Mouse (Mus musculus): ENCODE measurements around the gene Dhx30.
"Not testable (repeated sequence)": the region's sequence is repeated elsewhere in the genome, so short reads cannot be mapped to it uniquely, and the experiment has no call there.

Gene Dhx30

DNA sequence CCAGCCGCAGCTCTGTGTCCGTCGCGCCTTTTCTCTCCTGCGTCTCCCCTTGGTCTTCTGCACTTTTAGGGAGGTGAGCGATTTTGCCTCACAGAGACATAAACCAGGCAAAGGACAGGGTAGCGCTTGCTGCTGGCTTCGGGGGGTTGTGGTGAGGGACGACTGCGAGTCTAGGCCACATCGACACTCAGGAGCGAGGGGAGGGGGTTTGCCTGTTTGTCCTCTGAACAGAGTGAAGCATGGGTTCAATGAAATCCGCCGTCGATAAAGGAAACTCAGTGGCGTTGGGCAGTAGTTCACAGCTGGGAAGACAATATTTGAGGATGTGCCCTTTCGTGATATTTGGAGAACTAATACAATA, at the start of gene Dhx30:
TSS of gene Dhx30 (minus strand) at position 52 of the 361 bp plus-strand sequence.
- DNase-seq (ENCODE audit: low spot score): no peak

DNA sequence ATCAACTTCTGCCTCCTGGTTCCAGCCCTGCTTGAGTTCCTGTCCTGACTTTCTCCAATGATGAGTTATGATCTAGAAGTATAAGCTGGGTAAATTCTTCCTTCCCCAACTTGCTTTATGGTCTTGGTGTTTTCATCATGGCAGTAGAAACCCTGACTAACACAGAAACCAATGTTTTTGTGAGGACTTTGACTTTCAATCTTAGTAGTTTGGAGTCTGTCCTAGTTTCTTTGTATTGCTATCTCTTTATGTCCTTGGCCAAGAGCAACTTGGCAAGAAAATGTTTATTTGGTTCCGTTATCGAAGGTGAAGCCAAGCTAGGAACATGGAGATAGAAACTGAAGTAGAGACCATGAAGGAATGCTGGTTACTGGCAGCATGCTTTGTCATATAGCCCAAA, 45.4 kb upstream of the Dhx30 start:
- no peak for DNase-seq (ENCODE audit: low spot score)

DNA sequence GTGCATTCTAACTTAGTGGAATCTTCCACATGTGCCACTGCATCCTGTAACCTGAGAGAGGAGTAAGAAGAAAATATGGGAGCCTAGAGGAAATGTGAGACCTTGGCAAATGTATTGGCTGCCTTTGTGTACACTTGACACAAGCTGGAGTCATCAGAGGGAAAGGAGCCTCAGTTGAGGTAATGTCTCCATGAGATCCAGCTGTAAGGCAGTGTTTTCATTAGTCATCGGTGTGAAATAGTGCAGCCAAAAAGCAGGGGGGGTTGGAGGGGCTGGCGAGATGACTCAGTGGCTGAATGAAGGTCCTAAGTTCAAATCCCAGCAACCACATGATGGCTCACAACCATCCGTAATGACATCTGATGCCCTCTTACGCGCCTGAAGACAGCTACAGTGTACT, 44.8 kb upstream of the Dhx30 start:
- peak; percentile 21 for DNase-seq (ENCODE audit: low spot score)

DNA sequence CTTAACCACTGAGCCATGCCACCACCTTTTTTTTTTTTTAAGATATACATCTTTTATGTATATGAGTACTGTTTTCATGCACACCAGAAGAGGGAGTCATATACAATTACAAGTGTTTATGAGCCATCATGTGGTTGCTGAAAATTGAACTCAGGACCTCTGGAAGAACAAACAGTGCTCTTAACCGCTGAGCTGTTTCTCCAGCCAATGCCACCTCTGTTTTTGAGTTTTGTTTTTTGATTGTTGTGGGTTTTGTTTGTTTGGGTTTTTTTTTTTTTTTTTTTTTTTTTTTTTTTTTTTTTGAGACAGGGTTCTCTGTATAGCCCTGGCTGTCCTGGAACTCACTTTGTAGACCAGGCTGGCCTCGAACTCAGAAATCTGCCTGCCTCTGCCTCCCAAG, 42.9 kb upstream of the Dhx30 start:
- not testable (repeated sequence) for DNase-seq (ENCODE audit: low spot score)

DNA sequence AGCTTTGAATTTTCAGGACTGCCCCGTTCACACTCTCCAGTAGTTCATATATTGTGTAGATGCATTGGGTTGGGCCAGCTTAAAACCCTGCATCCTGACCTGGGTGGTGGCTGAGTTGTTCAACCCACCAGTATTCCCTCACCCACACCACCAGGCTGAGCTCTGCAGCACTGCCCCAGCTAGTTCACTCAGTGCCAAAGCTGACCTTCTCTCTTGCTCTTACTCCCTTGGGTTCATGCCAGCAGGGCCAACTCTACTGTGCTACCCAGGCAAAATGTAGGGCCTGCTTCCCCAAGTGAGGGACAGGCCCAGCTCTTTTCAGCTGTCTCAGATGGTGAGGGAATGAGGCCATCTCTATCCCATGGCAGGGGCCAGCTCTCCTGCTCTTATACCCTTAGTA, 41.4 kb upstream of the Dhx30 start:
- DNase-seq (ENCODE audit: low spot score): peak; percentile 53

DNA sequence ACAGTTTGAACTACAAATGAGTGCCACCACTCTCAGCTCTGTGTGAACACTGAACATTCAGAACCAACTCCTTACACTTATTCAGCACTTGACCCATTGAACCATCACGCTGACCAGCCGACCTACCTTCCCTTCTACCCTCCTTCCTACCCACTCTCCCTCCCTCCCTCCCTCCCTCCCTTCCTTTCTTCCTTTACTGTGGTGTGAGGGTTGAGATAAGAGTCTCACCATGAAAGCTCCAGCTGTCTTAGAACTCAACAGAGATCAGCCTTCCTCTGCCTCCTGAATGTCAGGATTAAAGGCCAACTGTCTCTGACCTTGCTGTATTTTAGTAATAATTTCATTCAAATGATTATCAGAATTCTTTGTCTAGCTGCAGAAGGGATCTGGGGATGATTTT, 31.0 kb upstream of the Dhx30 start:
- DNase-seq (ENCODE audit: low spot score): no peak

DNA sequence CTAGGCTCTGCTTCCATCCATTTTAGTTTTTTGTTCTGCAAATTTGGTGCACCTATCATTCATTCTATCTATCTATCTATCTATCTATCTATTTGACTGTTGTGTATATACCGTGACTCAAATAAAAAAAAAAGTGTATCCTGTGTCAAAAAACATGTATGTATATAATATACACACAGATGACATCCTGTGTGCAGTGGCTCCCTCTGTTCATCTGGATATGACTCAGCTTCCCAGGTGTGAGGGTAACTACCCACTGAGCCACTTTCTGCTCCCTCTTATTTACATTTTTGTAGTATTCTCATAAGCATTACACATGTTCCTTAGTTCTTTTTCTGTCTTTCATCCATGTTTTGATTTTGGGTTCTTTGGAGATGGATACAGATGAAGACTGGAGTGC, 24.5 kb upstream of the Dhx30 start:
- DNase-seq (ENCODE audit: low spot score): no peak

DNA sequence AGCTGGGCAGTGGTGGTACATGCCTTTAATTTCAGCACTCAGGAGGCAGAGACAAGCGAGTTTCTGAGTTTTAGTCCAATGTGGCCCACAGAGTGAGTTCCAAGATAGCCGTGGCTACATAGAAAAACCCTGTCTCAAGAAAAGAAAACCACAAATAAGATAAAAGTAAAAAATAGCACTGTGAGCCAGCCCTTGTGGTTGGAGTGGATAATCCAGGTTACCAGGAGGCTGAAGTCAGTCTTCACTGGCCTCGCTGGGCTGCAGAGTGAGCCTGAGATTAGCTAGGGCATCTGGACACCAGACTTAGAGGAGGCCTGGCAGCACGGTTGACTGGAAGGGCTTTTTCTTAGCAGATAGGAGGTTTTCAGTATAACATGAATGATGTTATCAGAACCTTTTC, 21.5 kb upstream of the Dhx30 start:
- no peak for DNase-seq (ENCODE audit: low spot score)

DNA sequence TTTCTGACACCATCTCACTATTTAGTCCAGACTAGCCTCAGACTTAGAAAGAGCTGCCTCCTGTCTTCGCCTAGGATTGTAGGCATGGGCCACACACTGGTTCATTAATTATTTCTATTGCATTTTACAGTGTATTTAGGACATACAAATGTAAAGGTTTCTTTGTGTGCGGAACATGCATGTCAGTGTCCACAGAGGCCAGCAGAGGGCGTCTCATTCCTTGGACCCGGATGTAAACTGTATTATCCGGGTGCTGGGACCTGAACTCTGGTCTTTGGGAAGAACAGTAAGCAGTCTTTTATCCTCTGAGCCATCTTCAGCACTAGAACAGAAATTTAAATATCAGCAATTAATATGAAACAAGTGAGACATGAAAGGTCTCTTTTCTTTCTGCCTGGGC, 16.5 kb upstream of the Dhx30 start:
- no peak for DNase-seq (ENCODE audit: low spot score)

DNA sequence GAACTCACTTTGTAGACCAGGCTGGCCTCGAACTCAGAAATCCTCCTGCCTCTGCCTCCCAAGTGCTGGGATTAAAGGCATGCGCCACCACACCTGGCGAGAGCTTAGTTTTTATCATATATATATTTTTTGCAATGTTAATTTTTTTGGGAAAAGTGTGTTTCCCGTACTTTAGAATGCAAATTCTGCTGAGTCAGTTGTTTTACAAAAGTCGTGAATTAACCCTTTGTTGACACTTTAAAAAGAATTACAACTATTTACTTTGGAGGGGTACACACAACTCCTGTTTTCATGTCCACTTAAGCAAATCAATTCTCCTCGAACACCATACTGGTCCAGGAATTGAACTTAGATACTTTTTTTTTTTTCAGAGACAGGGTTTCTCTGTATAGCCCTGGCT, 15.3 kb upstream of the Dhx30 start:
- DNase-seq (ENCODE audit: low spot score): no peak

DNA sequence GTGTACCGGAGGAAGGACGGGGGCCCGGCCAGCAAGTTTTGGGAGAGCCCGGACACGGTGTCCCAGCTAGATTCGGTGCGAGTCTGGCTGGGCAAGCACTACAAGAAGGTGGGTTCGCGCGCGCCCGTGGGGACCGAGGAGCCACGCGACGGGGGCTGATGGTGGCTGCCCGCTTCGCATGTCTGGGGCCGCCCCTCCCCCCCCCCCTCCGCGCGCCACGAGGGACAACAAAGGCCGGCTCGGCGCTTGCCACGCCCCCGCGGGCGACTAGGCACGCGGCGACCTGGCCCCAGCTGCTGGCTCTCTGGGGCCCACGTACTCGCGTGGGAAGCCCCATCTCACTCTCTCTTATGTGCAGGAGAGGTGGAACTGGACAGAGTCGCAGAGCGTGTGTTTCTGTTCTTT, 14.6 kb upstream of the Dhx30 start:
- peak; percentile 43 for DNase-seq (ENCODE audit: low spot score)

DNA sequence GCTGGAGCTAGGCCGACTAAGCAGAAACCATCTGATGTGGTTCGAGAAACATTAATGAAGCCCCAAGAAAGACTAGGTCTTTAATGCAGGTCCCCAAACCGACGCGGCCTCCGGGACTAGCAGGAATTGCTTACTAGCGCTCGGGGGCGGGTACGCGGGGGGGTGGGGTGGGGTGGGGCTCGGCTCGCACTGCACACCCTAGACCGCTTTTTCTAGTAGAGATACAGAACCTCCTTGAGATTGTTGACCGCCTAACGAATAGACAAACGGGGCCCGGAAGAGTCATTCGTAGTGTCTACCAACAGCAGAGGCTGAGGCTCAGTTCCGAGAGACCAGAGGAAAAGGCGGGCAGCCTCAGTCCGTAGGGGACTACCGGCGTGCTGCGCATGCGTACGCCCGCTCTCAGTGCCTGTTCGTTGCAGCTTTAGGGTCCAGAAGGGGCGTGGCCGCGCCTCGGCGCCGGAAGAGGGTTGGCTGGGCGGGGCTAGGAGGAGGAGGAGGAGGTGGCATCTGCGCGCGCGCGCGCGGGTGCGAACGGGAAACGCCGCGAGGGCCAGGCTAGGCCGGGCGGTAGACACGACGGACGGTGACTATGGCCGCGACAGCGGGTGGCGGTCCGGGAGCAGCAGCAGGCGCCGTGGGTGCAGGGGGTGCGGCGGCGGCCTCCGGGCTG, 14.0 kb upstream of the Dhx30 start:
- peak; percentile 97 for DNase-seq (ENCODE audit: low spot score)

DNA sequence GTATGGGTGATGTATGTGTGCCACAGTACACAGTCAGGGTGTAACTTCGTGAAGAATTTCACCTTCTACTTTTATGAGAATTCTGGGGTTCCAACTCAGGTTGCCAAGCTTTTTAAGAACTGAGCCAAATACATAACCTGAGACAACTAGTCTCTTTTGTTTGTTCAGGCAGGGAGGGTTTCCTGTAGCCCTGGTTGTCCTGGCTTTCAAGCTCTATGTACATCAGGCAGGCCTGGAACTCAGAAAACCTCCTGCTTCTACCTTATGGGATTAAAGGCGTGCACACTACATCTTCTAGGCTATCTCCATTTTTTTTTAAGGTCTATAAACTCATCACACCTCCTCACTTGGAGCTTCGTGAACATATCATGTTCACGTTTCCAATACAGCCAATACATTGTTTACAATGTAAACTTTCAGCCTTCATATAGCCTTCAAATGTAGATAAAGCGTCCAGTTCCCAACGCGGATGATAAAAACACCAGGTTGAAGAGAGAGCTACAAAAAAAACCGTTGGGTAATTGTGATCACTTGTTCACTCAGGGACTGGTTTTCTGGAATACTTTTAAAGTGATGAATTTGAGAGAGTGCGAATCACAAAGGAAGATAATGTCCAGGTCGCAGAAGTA, 13.4 kb upstream of the Dhx30 start:
- DNase-seq (ENCODE audit: low spot score): no peak

DNA sequence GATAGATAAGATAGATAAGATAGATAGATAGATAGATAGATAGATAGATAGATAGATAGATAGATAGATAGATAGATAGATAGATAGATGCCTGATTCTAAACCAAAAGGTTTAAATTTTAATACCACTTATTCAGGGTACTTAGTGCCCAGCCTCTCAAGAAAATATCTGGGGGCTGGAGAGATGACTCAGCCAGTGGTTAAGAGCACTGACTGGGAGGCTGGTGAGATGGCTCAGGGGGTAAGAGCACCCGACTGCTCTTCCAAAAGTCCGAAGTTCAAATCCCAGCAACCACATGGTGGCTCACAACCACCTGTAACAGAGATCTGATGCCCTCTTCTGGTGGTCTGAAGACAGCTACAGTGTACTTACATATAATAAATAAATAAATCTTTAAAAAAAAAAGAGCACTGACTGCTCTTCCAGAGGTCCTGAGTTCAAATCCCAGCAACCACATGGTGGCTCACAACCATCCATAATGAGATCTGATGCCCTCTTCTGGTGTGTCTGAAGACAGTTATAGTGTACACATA, 6.4 kb upstream of the Dhx30 start:
- DNase-seq (ENCODE audit: low spot score): not testable (repeated sequence)

DNA sequence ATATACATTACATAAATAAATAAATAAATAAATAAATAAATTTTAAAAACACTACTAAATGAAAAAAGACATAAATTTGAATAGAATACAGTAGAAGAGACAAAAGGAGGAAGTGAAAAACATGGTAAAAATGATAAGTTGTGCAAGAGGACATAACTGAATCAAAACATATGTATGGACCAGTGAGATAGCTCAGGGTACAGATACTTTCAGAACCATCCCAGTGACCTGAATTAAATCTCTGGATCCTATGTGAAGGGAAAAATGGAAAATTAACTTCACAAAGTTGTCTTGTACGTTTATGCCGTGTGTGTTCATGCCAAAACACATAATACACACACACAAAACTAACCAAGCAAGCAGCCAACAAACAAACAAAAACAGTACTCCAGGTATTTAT, 5.7 kb upstream of the Dhx30 start:
- no peak for DNase-seq (ENCODE audit: low spot score)

DNA sequence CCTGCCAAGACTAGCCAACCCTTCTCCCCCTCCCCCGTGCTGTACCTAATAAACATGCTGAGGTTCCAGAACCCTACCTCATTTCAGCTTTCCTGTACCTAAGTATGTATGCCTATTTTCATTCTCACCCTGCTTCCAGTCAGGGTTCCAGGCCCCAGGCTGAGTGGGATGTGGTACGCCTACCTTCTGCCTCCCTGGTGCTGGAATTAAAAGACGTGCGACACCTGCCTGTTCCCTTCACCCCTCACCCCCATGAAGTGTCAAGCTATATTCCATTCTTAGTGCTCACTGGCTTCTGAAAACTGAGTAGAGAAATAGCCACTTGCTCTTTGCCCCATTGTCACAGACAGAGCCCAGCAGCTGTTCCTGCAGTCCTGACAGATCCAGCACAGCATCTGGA, 3.8 kb upstream of the Dhx30 start:
- DNase-seq (ENCODE audit: low spot score): peak; percentile 28

DNA sequence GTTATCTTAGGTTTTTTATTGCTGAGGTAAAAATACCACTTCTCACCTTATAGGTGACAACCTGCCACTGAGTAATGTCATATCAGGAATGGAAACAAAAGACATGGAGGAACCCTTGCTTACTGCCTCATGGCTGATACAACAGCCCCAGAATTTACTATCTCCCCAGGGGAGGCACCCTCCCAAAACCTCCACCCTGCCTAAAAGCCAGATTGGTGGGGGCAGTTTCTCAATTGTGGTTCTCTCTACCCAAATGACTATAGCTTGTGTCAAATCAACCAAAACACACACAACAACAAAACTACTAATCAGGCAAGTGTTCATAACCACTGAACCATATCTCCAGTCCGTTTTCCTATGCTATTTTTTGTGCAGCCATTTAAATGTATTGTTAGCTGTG, 619 bp upstream of the Dhx30 start:
- peak; percentile 15 for DNase-seq (ENCODE audit: low spot score)

DNA sequence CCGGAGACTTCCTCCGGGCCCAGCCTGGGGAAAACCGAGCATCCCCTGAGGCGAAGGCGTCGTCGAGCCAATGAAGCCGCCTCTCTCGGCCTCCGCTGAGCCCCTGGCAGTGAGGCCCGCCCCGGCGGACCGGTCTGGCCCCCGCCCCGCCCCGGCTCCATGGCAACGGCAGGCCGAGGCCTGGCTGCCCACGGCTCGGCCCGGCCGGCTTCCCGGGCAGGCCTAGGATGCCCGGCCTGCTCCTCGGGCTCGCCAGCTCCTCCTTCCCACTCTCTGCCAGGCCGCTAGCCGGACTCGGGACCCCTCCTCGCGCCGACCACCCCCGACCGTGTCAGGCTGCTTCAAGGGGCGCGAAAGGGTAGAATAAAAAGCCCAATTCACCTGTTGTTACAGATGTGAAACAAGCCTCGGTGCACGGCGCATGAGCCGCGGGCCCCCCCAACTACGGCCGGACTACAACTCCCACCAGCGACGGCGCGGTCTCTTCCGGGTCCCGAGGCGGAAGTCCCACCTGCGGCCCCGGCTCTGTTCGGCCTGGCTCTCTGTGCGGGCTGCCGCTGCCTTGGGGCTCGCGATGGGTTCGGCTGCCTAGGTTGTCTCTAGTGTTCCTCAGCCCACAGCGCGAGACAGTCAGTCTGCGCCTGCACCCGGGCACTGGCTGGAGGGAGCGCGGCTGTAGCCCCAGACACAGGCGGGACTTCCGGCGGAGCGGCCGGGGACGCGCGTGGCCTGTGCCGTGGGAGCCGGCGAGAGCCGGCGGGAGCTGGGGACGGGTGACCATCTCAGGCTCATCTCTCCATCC, 452 bp downstream of the Dhx30 start, which contains the start of gene Smarcc1:
TSS of gene Smarcc1 (plus strand) at position 732 of the 802 bp plus-strand sequence.
- peak; percentile 85 for DNase-seq (ENCODE audit: low spot score)

DNA sequence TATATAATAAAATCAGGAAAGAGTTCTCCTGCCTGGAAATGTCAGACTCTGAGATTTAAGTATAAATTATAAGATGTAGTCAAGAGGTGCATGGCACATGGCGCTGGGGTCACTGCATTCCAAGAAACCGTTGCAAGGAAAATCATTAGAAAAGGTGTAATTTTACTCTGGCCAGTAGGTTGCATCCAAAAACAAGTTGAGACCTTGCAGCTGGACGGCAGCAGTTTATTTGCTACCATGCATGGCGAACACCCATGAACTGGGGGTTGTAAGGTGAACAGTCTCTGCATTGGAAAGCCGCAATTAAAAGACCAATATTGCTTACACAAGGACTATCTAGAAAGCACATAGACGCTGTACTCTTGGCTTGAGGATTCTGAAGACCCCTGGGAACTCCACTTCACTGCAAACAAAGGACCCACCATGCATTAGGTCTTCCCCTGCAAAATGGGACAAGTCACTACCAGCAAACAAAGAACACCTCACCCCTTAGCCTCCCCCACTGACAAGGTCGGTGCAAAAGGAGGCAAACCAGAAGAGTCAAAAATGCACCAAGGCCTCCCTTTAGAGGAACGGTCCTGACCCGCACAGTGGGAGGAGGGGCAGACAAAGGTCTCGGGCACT, 1.2 kb downstream of the Dhx30 start:
- DNase-seq (ENCODE audit: low spot score): peak; percentile 33

DNA sequence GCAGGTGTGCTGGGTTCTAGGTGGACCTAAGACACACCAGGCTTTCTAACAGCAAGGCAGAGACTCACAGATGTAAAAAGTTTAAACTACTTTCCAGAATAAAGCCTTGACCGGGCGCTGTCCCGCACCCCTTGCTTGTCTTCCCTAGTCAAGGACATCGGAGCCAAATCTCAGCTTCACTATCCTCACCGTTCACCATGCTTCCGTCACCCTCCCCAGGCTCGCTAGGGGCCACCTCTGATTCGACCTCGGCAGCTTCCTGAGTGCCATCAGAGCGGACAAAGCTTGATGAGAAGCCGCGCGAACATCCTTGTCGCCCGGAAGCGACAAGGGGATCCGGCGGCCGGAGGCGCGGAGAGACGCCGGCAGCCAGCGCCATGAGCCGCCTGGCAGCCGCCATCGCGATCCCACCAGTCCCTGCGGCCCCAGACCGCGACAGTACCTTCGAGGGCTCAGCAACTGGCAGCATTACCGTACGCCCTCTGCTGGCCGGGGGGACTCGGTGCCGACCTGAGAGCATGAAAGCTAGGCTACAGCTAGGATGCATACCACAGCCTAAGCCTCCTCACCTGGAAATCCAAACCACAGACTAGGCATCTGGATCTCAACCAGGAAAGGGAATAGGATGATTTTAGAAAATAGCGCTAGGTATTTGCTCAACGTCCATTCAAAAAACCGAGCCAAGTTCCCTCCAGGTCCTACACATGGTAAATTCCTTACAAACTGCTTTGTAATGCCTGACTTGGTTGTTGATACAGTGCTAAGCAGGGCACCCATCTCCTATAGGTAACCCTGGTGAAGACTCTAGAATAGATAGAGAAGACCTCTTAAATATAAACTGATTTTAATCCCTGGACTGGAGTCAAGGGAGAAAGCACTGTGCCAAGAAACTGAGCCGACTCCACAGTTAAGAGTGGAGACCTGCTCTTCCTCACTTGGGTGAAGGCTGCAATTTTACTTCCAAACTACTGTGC, 16.7 kb downstream of the Dhx30 start:
- peak; percentile 88 for DNase-seq (ENCODE audit: low spot score)

DNA sequence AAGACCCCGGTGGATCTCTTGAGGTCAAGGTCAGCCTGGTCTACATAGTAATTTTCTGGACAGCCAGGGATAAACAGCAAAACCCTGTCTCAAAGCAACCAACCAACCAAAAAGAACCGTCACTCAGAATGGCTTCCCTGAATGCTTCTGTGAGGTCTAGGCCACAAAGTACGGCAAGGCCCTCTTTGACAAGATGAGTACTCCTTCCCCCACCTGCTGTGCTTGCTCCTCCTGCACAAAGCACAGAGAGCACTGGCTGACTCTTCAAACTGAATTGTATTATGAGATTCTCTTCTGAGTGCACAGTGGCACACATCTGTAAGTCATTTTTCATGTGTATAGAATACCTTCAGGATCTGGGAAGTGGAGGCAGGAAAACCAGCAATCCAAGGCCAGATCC, 19.8 kb downstream of the Dhx30 start:
- DNase-seq (ENCODE audit: low spot score): no peak
